ENCODE assay signal across 10 mouse cellular contexts in genomic region chr13:75542253-75542945, GRCm38 (mm10).
A peak's percentile ranks its signal among the peaks of the same experiment; 100 is the strongest.
DNase-seq lines count a peak whose midpoint lies in the region; ATAC-seq and TF ChIP-seq lines count a peak whose summit lies in the region.
"Had no signal": no experiment of that assay in that cellular context is flagged by ENCODE, and none has a peak within 500 bp of the region (broad histone marks: within the 10 kb centered on the region; RNA-seq: fewer than 3 reads in every experiment).

No protein-coding gene starts in this region.

- ATAC-seq in liver, embryonic 16.5 days (ENCODE audit: low read depth): peak; percentile 43
- ATAC-seq in liver, embryonic 12.5 days: no peak
- no peak for ATAC-seq in heart, postnatal 0 days (ENCODE audit: insufficient read depth, low read depth)
- ATAC-seq in cerebellum, adult (ENCODE audit: insufficient number of reproducible peaks, low FRiP score, low TSS enrichment): no peak
- ATAC-seq in megakaryocyte, adult 5-6 weeks (ENCODE audit: poor library complexity, severe bottlenecking): no peak
- ATAC-seq: forebrain, embryonic 14.5 days had no signal

- no peaks in the 10 kb centered on the region for H3K27me3 ChIP-seq in liver, embryonic 16.5 days (ENCODE audit: control insufficient read depth, insufficient read depth, low read depth, low read length)
- H3K27me3 ChIP-seq in liver, embryonic 12.5 days (replicated peaks): no peaks in the 10 kb centered on the region
- no peaks in the 10 kb centered on the region for H3K27me3 ChIP-seq in heart, postnatal 0 days (ENCODE audit: control insufficient read depth, insufficient read depth, low read length)
- H3K27me3 ChIP-seq: limb, embryonic 12.5 days had no signal

- H3K27ac ChIP-seq in liver, embryonic 16.5 days (ENCODE audit: low read length): no peak overlapping the region
- no peak overlapping the region for H3K27ac ChIP-seq in liver, embryonic 12.5 days
- no peak overlapping the region for H3K27ac ChIP-seq in heart, postnatal 0 days (ENCODE audit: low read depth)
- H3K27ac ChIP-seq: limb, embryonic 12.5 days had no signal

- no peaks in the 10 kb centered on the region for H3K9me3 ChIP-seq in liver, embryonic 16.5 days (replicated peaks; ENCODE audit: control insufficient read depth, low read length)
- no peaks in the 10 kb centered on the region for H3K9me3 ChIP-seq in liver, embryonic 12.5 days (replicated peaks)
- H3K9me3 ChIP-seq in heart, postnatal 0 days (replicated peaks; ENCODE audit: control insufficient read depth, low read length): no peaks in the 10 kb centered on the region
- H3K9me3 ChIP-seq: limb, embryonic 12.5 days had no signal

- TF ChIP-seq CTCF in heart, postnatal 0 days (IDR thresholded peaks at IDR 0.05; ENCODE audit: low read depth): no peak

- H3K36me3 ChIP-seq in liver, embryonic 16.5 days (ENCODE audit: control insufficient read depth, insufficient read depth): no peaks in the 10 kb centered on the region
- no peaks in the 10 kb centered on the region for H3K36me3 ChIP-seq in liver, embryonic 12.5 days
- H3K36me3 ChIP-seq in heart, postnatal 0 days (replicated peaks; ENCODE audit: control insufficient read depth, insufficient read depth, low read length): no peaks in the 10 kb centered on the region
- H3K36me3 ChIP-seq: limb, embryonic 12.5 days had no signal

- no peak overlapping the region for H3K4me2 ChIP-seq in liver, embryonic 16.5 days (ENCODE audit: low read depth, low read length)
- no peak overlapping the region for H3K4me2 ChIP-seq in liver, embryonic 12.5 days
- no peak overlapping the region for H3K4me2 ChIP-seq in heart, postnatal 0 days (ENCODE audit: low read depth, low read length)
- H3K4me2 ChIP-seq: limb, embryonic 12.5 days had no signal

- H3K4me3 ChIP-seq in liver, embryonic 16.5 days (ENCODE audit: low read depth, low read length): no peak overlapping the region
- H3K4me3 ChIP-seq in liver, embryonic 12.5 days: no peak overlapping the region
- no peak overlapping the region for H3K4me3 ChIP-seq in heart, postnatal 0 days (ENCODE audit: low read depth, low read length)
- H3K4me3 ChIP-seq: limb, embryonic 12.5 days had no signal

- H3K4me1 ChIP-seq in liver, embryonic 16.5 days (ENCODE audit: control insufficient read depth, low read depth, low read length): no peaks in the 10 kb centered on the region
- H3K4me1 ChIP-seq in liver, embryonic 12.5 days: no peaks in the 10 kb centered on the region
- H3K4me1 ChIP-seq in heart, postnatal 0 days (ENCODE audit: control insufficient read depth, insufficient read depth): no peaks in the 10 kb centered on the region
- H3K4me1 ChIP-seq: limb, embryonic 12.5 days had no signal

- H3K9ac ChIP-seq in liver, embryonic 16.5 days (ENCODE audit: low read depth, low read length): no peak overlapping the region
- H3K9ac ChIP-seq in liver, embryonic 12.5 days: no peak overlapping the region
- H3K9ac ChIP-seq in heart, postnatal 0 days (replicated peaks; ENCODE audit: low read depth, low read length): no peak overlapping the region
- H3K9ac ChIP-seq: limb, embryonic 12.5 days had no signal

- peak; percentile 47 for DNase-seq in adrenal gland, adult 8-10 months
- DNase-seq in heart, postnatal 0 days (ENCODE audit: low spot score): peak; percentile 10
- peak; percentile 80 for DNase-seq in lung, postnatal 25 days (ENCODE audit: low spot score)
- no peak for DNase-seq in natural killer cell, adult 2 months (ENCODE audit: low spot score in 2 of 2)

- no peak for TF ChIP-seq EP300 in heart, postnatal 0 days (IDR thresholded peaks at IDR 0.05; ENCODE audit: low read depth)

- WGBS in liver, embryonic 16.5 days (ENCODE audit: insufficient replicate concordance): 38% methylated on average over 2 of the region's 2 CpGs
- whole genome bisulfite sequencing in liver, embryonic 12.5 days (ENCODE audit: insufficient replicate concordance): 58% methylated on average over 2 of the region's 2 CpGs
- WGBS in heart, postnatal 0 days: 43% methylated on average over 2 of the region's 2 CpGs

Comparison
In these comparisons a context has a peak if more than half of its experiments do, and no peak if none do; other contexts are left out.
1. DNase-seq: peak in adrenal gland, adult 8-10 months (single experiment), heart, postnatal 0 days (single experiment) and lung, postnatal 25 days (single experiment); none in natural killer cell, adult 2 months (0 of 2).